Mouse (Mus musculus) spleen, adult 2 months (tissue): Measurements from ENCODE around the gene Parn.

Experiments
- CTCF ChIP-seq: fragments of 200-500 bp; IDR thresholded peaks from 2 replicates; pipeline ENCODE4 v1.5.1; 2011; ENCODE audit warnings: mild to moderate bottlenecking, inconsistent platforms; ENCODE audit not compliant: insufficient read depth, insufficient read length, insufficient replicate concordance; ENCODE audit errors: extremely low read depth
- POLR2A ChIP-seq: fragments of 200-500 bp; IDR thresholded peaks from 2 replicates; pipeline ENCODE4 v1.6.1; 2011; ENCODE audit warnings: low read depth, low read length, inconsistent platforms

- TF ChIP-seq CTCF (no peak), POLR2A (no peak)
Observed at GRCm38 (mm10) chr16:13498923-13499322, 169.0 kb downstream of the Parn start.
